ENCODE assay signal across 20 mouse cellular contexts in genomic region chr8:91648776-91649175, GRCm38 (mm10).
DNase-seq lines count a peak whose midpoint lies in the region; ATAC-seq and TF ChIP-seq lines count a peak whose summit lies in the region.
"Had no signal": no experiment of that assay in that cellular context is flagged by ENCODE, and none has a peak within 500 bp of the region (broad histone marks: within the 10 kb centered on the region; RNA-seq: fewer than 3 reads in every experiment).

No protein-coding gene starts in this region.

- no peak overlapping the region for H3K4me2 ChIP-seq in midbrain, embryonic 14.5 days (ENCODE audit: low read length)
- no peak overlapping the region for H3K4me2 ChIP-seq in midbrain, embryonic 11.5 days
- H3K4me2 ChIP-seq in hindbrain, embryonic 13.5 days, result no peak overlapping the region
- H3K4me2 ChIP-seq in stomach, embryonic 15.5 days, result 0 out of 2 replicates have a peak overlapping the region, but pooled peaks have one; percentile 10
- H3K4me2 ChIP-seq: liver, embryonic 15.5 days had no signal

- TF ChIP-seq CTCF in gastrocnemius, adult 2 months (IDR thresholded peaks at IDR 0.05), result no peak

- peak overlapping the region; percentile 37; the same call in 1 of the 2 replicates for H3K27ac ChIP-seq in heart, embryonic 10.5 days
- H3K27ac ChIP-seq in midbrain, embryonic 14.5 days (replicated peaks; ENCODE audit: low read depth, low read length), result no peak overlapping the region
- H3K27ac ChIP-seq in midbrain, embryonic 11.5 days (ENCODE audit: low read depth, low read length), result no peak overlapping the region
- peak overlapping the region; percentile 30; the same call in 1 of the 2 replicates for H3K27ac ChIP-seq in hindbrain, embryonic 13.5 days
- peak overlapping the region; percentile 35; the same call in 1 of the 2 replicates for H3K27ac ChIP-seq in stomach, embryonic 15.5 days
- no peak overlapping the region for H3K27ac ChIP-seq in gastrocnemius, adult 2 months
- H3K27ac ChIP-seq: liver, embryonic 15.5 days had no signal

- H3K36me3 ChIP-seq in heart, embryonic 10.5 days, result 0 out of 2 replicates have a peak, but pooled peaks cover 2% of the 10 kb centered on the region
- no peaks in the 10 kb centered on the region for H3K36me3 ChIP-seq in midbrain, embryonic 14.5 days (ENCODE audit: control insufficient read depth, insufficient read depth, low read length)
- no peaks in the 10 kb centered on the region for H3K36me3 ChIP-seq in midbrain, embryonic 11.5 days (ENCODE audit: control insufficient read depth, insufficient read depth, low read length)
- no peaks in the 10 kb centered on the region for H3K36me3 ChIP-seq in hindbrain, embryonic 13.5 days
- no peaks in the 10 kb centered on the region for H3K36me3 ChIP-seq in stomach, embryonic 15.5 days
- H3K36me3 ChIP-seq: liver, embryonic 15.5 days had no signal

- H3K27me3 ChIP-seq in heart, embryonic 10.5 days (ENCODE audit: insufficient read depth, poor library complexity, severe bottlenecking), result no peaks in the 10 kb centered on the region; the same call in 1 of the 2 replicates
- H3K27me3 ChIP-seq in midbrain, embryonic 14.5 days (ENCODE audit: control insufficient read depth, insufficient read depth, low read length), result no peaks in the 10 kb centered on the region
- no peaks in the 10 kb centered on the region; the same call in 1 of the 2 replicates for H3K27me3 ChIP-seq in midbrain, embryonic 11.5 days (ENCODE audit: control insufficient read depth, insufficient read depth, low read length)
- H3K27me3 ChIP-seq in hindbrain, embryonic 13.5 days, result peaks cover 27% of the 10 kb centered on the region
- H3K27me3 ChIP-seq in stomach, embryonic 15.5 days (replicated peaks), result no peaks in the 10 kb centered on the region
- H3K27me3 ChIP-seq: CH12.LX; liver, embryonic 15.5 days had no signal

- ATAC-seq in midbrain, embryonic 14.5 days (ENCODE audit: low FRiP score, low TSS enrichment), result no peak
- ATAC-seq in midbrain, embryonic 11.5 days (ENCODE audit: low FRiP score), result no peak
- ATAC-seq in hindbrain, embryonic 13.5 days (ENCODE audit: low FRiP score), result no peak
- ATAC-seq in stomach, embryonic 15.5 days (ENCODE audit: insufficient read depth, low FRiP score, low read depth), result no peak
- ATAC-seq: forebrain, embryonic 16.5 days; midbrain, embryonic 16.5 days had no signal

- H3K4me3 ChIP-seq in heart, embryonic 10.5 days, result no peak overlapping the region
- no peak overlapping the region for H3K4me3 ChIP-seq in midbrain, embryonic 14.5 days (replicated peaks; ENCODE audit: low read depth, low read length)
- no peak overlapping the region for H3K4me3 ChIP-seq in midbrain, embryonic 11.5 days (ENCODE audit: low read depth, low read length)
- no peak overlapping the region for H3K4me3 ChIP-seq in hindbrain, embryonic 13.5 days
- no peak overlapping the region for H3K4me3 ChIP-seq in stomach, embryonic 15.5 days (replicated peaks)
- no peak overlapping the region for H3K4me3 ChIP-seq in gastrocnemius, adult 2 months
- H3K4me3 ChIP-seq: liver, embryonic 15.5 days had no signal

- 0 out of 2 replicates have a peak overlapping the region, but pooled peaks have one; percentile 1 for H3K9ac ChIP-seq in midbrain, embryonic 14.5 days (replicated peaks; ENCODE audit: low read length)
- H3K9ac ChIP-seq in midbrain, embryonic 11.5 days (ENCODE audit: low read length), result no peak overlapping the region
- H3K9ac ChIP-seq in hindbrain, embryonic 13.5 days, result no peak overlapping the region
- no peak overlapping the region for H3K9ac ChIP-seq in stomach, embryonic 15.5 days
- H3K9ac ChIP-seq: liver, embryonic 15.5 days had no signal

- peaks cover 50% of the 10 kb centered on the region for H3K4me1 ChIP-seq in heart, embryonic 10.5 days
- peaks cover 27% of the 10 kb centered on the region for H3K4me1 ChIP-seq in midbrain, embryonic 14.5 days (ENCODE audit: control insufficient read depth, insufficient read depth, low read length)
- H3K4me1 ChIP-seq in midbrain, embryonic 11.5 days (ENCODE audit: control insufficient read depth, insufficient read depth, low read length), result peaks cover 18% of the 10 kb centered on the region
- H3K4me1 ChIP-seq in hindbrain, embryonic 13.5 days (replicated peaks), result peaks cover 66% of the 10 kb centered on the region
- peaks cover 4% of the 10 kb centered on the region; the same call in 1 of the 2 replicates for H3K4me1 ChIP-seq in stomach, embryonic 15.5 days
- H3K4me1 ChIP-seq: liver, embryonic 15.5 days had no signal

- no peaks in the 10 kb centered on the region for H3K9me3 ChIP-seq in heart, embryonic 10.5 days
- no peaks in the 10 kb centered on the region for H3K9me3 ChIP-seq in midbrain, embryonic 14.5 days (ENCODE audit: control insufficient read depth, low read length)
- H3K9me3 ChIP-seq in midbrain, embryonic 11.5 days (ENCODE audit: control insufficient read depth, low read length), result no peaks in the 10 kb centered on the region
- H3K9me3 ChIP-seq in hindbrain, embryonic 13.5 days, result no peaks in the 10 kb centered on the region
- no peaks in the 10 kb centered on the region for H3K9me3 ChIP-seq in stomach, embryonic 15.5 days
- H3K9me3 ChIP-seq: liver, embryonic 15.5 days had no signal

- 29% methylated on average over 9 of the region's 9 CpGs for WGBS in heart, embryonic 10.5 days
- WGBS in midbrain, embryonic 14.5 days, result 11% methylated on average over 9 of the region's 9 CpGs
- WGBS in midbrain, embryonic 11.5 days, result 22% methylated on average over 9 of the region's 9 CpGs
- WGBS in hindbrain, embryonic 13.5 days, result 33% methylated on average over 9 of the region's 9 CpGs
- 28% methylated on average over 9 of the region's 9 CpGs for WGBS in stomach, embryonic 15.5 days

- intact Hi-C loops in heart, postnatal 14 days (cut with DNase I), result no loop called here
- intact Hi-C loops in gastrocnemius, adult 2 months (cut with DNase I), result no loop called here

- no peak for DNase-seq in heart, embryonic 10.5 days (ENCODE audit: low spot score)
- no peak for DNase-seq in heart, postnatal 14 days
- DNase-seq in midbrain, embryonic 14.5 days, result no peak
- no peak for DNase-seq in midbrain, embryonic 11.5 days (ENCODE audit: low spot score, missing footprints)
- no peak for DNase-seq in gastrocnemius, adult 2 months
- no peak for DNase-seq in lung, postnatal 25 days (ENCODE audit: low spot score)
- DNase-seq: adrenal gland, postnatal 25 days; cerebellum, adult 9-10 months; heart, adult 18-20 months; kidney, adult 11 months; kidney, postnatal 4 days; left cerebral cortex, postnatal 4 days; lung, postnatal 36 days; thymus, postnatal 14 days had no signal

Comparison
In these comparisons a context has a peak if more than half of its experiments do, and no peak if none do; other contexts are left out.
1. H3K27ac ChIP-seq: peak in heart, embryonic 10.5 days (single experiment), hindbrain, embryonic 13.5 days (single experiment) and stomach, embryonic 15.5 days (single experiment); none in midbrain, embryonic 14.5 days (single experiment), midbrain, embryonic 11.5 days (single experiment) and gastrocnemius, adult 2 months (single experiment).